Mouse (Mus musculus) megakaryocyte, embryonic 14.5 days (primary cell): ENCODE measurements around the gene C2. TPM values are rescaled to one million over a fixed set of nuclear protein-coding genes. Genes with fewer than 3 reads are reported as not detected.
"Not testable (repeated sequence)": the region's sequence is repeated elsewhere in the genome, so short reads cannot be mapped to it uniquely, and the experiment has no call there.

ENCODE experiments used
- H3K27me3 ChIP-seq: replicated peaks from 2 replicates; pipeline ENCODE3; 2012; ENCODE audit warnings: inconsistent platforms
- H3K36me3 ChIP-seq: replicated peaks from 2 replicates; pipeline ENCODE3; 2012; ENCODE audit warnings: low read length, inconsistent platforms, mixed read lengths
- H3K4me1 ChIP-seq: 2 replicates; pipeline ENCODE4 v1.6.1; 2012; ENCODE audit warnings: inconsistent platforms
- H3K4me3 ChIP-seq: replicated peaks from 2 replicates; pipeline ENCODE3; 2012; ENCODE audit warnings: moderate library complexity, mild to moderate bottlenecking, inconsistent platforms
- H3K9me3 ChIP-seq: 2 replicates; pipeline ENCODE4 v1.6.1; 2012; ENCODE audit warnings: inconsistent platforms
- FLI1 ChIP-seq: IDR thresholded peaks from 2 replicates; pipeline ENCODE4 v1.6.1; 2012; ENCODE audit warnings: low read length, inconsistent platforms, mixed read lengths
- GATA1 ChIP-seq: IDR thresholded peaks from 3 replicates; pipeline ENCODE4 v1.6.1; 2012; ENCODE audit warnings: mixed read lengths, low read length, inconsistent platforms, borderline replicate concordance
- polyA plus RNA-seq: library from polyadenylated mRNA; stranded (reverse); fragments of >175 nt; gene quantifications from 2 replicates; pipeline ENCODE4 v1.2.3, GENCODE M21; 2012; ENCODE audit warnings: low replicate concordance; ENCODE audit not compliant: insufficient read depth

C2 gene
- polyA plus RNA-seq, 1 experiment: 3.0 TPM

DNA sequence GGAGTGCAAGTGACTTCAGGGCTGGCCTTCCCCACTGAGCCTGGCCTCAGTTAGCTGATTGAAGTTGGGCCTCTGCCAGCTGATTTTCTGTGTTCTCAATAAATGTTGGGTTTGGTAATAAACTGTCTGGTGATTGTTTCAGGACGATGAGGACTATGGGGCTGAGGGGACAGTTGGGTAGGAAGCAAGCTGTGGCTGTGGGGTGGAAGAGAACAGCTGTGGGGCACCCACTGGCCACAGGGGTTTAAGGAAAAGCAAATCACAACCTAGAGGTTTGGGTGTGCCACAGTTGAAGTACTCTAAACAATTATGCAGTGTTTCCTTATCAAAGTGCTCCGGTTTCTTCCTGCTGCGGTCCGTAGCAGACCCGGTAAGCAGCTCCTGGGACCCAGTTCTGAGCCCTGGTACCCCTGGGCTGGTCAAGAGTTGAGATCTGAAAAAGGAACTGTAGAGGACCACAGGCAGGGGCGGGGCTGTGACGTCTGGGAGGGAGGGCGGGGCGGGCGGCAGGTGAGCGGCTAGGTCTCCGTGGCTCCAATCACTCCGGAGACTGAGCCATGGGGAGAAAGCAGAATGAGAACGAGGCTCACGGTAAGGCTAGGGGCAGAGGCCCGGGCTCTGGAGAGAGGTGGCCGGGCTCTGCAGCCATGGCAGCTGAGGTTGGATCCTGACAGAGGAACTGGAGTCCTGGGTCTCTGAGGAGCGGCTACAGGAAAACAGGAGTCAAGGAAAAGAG is 16.0 kb upstream of the C2 start, which contains the start of gene Slc44a4:
Slc44a4 (plus strand) TSS at position 537 of the 736 bp plus-strand sequence.
- Histone ChIP-seq H3K36me3 (peaks cover 54% of the 10 kb centered on the region), H3K4me3 (no peak within 1 kb of the TSS), H3K9me3 (no peaks in the 10 kb centered on the region), H3K4me1 (peaks cover 32% of the 10 kb centered on the region), H3K27me3 (peaks cover 12% of the 10 kb centered on the region)
- no peak for TF ChIP-seq GATA1
- TF ChIP-seq FLI1: no peak

DNA sequence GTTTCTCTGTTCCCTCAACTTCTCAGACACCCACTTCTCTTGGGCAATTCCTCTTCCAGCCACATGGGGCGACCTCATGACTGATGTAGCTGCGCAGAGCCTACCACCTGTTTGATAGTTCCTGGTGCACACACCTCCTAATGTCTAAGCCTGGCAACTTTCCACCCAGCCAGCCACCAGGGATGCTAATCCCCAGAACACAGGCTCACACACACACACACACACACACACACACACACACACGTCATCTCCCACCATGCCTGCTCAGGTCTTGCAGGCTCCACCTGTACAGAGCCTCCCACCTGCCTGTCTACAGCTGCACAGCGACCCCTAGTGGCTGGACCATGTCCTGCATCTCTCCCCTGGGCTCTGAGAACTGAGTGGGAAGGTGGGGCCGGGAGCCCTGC is 13.9 kb upstream of the C2 start:
- no peak for TF ChIP-seq FLI1
- TF ChIP-seq GATA1: no peak
- peaks cover 33% of the 10 kb centered on the region for H3K4me1 ChIP-seq
- H3K4me3 ChIP-seq: no peak overlapping the region
- H3K36me3 ChIP-seq: peaks cover 76% of the 10 kb centered on the region
- peaks cover 3% of the 10 kb centered on the region for H3K27me3 ChIP-seq
- no peaks in the 10 kb centered on the region for H3K9me3 ChIP-seq

DNA sequence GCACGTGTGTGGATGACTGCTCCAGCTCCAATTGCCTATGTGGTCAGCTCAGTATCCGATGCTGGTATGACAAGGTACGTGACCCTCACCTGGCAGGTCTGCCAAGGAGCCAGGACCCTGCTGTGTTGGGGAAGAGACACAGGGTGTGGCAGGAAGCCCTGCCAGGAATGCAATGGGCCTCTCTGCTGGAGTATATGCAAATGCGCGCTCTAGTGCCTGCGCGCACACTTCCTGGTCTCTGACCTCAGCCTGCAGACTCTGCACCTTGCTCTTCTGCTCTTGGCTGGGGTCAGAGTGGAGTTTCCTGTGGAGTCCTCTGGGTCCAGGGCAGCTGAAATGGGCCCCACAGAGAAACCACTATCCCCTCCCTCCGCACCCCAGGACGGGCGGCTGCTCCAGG is 12.9 kb upstream of the C2 start:
- TF ChIP-seq FLI1 (no peak), GATA1 (no peak)
- H3K4me3 ChIP-seq: peak overlapping the region; percentile 55
- H3K9me3 ChIP-seq: no peaks in the 10 kb centered on the region
- H3K27me3 ChIP-seq: no peaks in the 10 kb centered on the region
- peaks cover 41% of the 10 kb centered on the region for H3K4me1 ChIP-seq
- H3K36me3 ChIP-seq: peaks cover 85% of the 10 kb centered on the region

DNA sequence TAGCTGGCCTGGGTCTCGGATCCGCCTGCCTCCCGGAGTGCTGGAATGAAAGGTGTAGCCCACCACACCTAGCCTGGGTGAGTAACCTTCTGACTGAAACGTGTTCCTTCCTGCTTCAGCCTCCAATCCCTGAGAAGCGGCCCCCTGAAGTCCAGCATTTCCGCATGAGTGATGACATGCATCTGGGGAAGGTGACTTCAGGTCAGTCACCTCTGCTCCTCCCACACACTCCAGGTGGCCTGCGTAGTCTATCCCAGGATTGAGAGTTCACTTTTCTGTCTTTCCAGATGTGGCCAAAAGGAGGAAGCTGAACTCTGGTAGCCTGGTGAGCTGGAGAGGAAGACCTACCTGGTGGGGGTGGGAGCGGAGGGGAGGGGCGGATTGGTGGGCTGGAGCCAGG is 4.8 kb upstream of the C2 start:
- H3K36me3 ChIP-seq: peaks cover 65% of the 10 kb centered on the region
- peaks cover 64% of the 10 kb centered on the region for H3K4me1 ChIP-seq
- H3K27me3 ChIP-seq: no peaks in the 10 kb centered on the region
- TF ChIP-seq FLI1 (no peak), GATA1 (no peak)
- H3K9me3 ChIP-seq: no peaks in the 10 kb centered on the region
- no peak overlapping the region for H3K4me3 ChIP-seq

DNA sequence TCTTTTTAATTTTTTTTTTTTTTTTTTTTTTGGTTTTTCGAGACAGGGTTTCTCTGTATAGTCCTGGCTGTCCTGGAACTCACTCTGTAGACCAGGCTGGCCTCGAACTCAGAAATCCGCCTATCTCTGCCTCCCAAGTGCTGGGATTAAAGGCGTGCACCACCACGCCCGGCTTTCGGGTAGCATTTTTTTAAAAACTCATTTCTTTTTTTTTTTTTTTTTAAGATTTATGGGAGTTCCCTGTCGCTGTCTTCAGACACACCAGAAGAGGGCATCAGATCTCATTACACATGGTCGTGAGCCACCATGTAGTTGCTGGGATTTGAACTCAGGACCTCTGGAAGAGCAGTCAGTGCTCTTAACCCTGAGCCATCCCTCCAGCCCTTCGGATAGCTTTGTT is 3.9 kb upstream of the C2 start:
- peaks cover 55% of the 10 kb centered on the region for H3K36me3 ChIP-seq

DNA sequence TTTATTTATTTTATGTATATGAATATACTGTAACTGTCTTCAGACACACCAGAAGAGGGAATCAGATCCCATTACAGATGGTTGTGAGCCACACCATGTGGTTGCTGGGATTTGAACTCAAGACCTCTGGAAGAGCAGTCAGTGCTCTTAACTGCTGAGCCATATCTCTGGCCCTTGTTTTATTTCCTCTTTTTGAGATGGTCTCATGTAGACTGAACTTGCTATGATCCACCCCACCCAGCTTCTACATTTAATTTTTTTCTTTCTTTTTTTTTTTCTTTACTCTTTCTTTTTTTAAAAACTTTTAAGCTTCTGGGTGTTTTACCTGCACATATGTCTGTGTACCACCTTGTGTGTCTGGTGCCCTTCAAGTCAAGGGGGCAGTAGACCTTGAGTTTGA is 2.8 kb upstream of the C2 start:
- not testable (repeated sequence) for H3K4me3 ChIP-seq, H3K9me3 ChIP-seq, H3K27me3 ChIP-seq
- Histone ChIP-seq H3K36me3 (peaks cover 49% of the 10 kb centered on the region), H3K4me1 (peaks cover 70% of the 10 kb centered on the region)

More for the DNA sequence above, 3.9 kb upstream of the C2 start:
- H3K4me1 ChIP-seq: peaks cover 68% of the 10 kb centered on the region
- H3K4me3 ChIP-seq, H3K27me3 ChIP-seq, H3K9me3 ChIP-seq: not testable (repeated sequence)

DNA sequence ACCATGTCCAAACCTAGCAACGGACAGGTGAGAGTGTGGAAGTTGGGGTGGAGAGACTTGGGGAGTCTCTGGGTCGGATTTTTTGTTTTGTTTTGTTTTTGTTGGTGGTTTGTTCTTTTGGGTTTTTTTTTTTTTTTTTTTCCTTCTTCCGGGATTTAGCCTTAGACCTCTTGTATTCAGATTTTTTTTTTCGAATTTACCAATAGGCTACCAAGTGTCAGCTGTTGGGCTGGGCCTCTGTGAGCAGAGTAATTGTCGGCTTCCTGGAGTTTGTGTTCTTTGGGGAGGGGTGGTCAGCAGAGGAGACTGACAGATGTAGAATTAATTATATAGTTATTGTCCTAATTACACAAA is 1.8 kb upstream of the C2 start:
- peaks cover 44% of the 10 kb centered on the region for H3K36me3 ChIP-seq
- H3K4me1 ChIP-seq: peaks cover 70% of the 10 kb centered on the region

DNA sequence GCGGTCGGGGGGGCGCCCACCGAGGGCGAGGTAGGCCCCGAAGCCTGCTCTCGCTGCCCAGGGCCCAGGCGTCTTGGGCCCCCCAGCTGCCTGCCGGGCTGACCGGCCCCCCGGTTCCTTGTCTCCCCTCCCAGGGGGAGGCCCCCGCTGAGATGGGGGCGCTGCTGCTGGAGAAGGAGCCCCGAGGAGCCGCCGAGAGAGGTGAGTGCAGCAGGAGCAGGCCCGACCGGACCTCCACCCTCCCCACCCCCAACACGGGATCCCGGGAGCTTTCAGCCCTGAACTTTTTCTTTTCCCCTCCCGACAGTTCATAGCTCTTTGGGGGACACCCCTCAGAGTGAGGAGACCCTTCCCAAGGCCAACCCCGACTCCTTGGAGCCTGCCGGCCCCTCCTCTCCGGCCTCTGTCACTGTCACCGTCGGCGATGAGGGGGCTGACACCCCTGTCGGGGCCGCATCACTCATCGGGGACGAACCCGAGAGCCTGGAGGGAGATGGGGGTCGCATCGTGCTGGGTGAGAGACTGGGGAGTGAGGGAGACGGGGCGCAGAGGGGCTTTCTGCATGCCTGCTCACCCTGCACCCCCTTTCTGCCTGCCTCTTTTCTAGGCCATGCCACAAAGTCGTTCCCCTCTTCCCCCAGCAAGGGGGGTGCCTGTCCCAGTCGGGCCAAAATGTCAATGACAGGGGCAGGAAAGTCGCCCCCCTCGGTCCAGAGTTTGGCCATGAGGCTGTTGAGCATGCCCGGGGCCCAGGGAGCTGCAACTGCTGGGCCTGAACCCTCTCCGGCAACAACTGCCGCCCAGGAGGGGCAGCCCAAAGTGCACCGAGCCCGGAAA is 1.2 kb upstream of the C2 start:
- Histone ChIP-seq H3K4me1 (peaks cover 67% of the 10 kb centered on the region), H3K9me3 (no peaks in the 10 kb centered on the region), H3K36me3 (peaks cover 38% of the 10 kb centered on the region), H3K27me3 (no peaks in the 10 kb centered on the region), H3K4me3 (peak overlapping the region; percentile 99)
- TF ChIP-seq FLI1: no peak
- no peak for TF ChIP-seq GATA1

More for the DNA sequence above, 1.8 kb upstream of the C2 start:
- H3K9me3 ChIP-seq: no peaks in the 10 kb centered on the region
- H3K4me3 ChIP-seq: peak overlapping the region; percentile 99
- H3K27me3 ChIP-seq: no peaks in the 10 kb centered on the region
- TF ChIP-seq FLI1: no peak
- no peak for TF ChIP-seq GATA1

DNA sequence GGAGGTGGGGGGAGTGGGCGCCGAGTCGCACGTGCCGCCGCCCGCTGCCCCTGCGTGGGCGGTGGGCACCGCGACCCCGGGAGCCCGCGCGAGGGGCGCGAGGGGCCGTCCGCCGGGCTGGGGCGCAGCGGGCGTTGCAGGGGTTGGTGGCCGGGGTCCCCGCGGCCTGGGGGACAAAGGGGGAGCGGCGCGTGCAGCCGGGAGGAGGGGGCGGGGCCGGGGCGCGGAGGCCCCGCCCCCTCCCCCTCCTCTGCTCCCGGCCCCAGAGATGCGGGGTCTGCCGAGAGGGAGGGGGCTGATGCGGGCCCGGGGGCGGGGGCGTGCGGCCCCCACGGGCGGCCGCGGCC is 614 bp upstream of the C2 start:
- H3K9me3 ChIP-seq: no peaks in the 10 kb centered on the region
- peaks cover 65% of the 10 kb centered on the region for H3K4me1 ChIP-seq
- peaks cover 35% of the 10 kb centered on the region for H3K36me3 ChIP-seq
- no peaks in the 10 kb centered on the region for H3K27me3 ChIP-seq
- TF ChIP-seq FLI1 (no peak), GATA1 (no peak)
- H3K4me3 ChIP-seq: peak overlapping the region; percentile 99

DNA sequence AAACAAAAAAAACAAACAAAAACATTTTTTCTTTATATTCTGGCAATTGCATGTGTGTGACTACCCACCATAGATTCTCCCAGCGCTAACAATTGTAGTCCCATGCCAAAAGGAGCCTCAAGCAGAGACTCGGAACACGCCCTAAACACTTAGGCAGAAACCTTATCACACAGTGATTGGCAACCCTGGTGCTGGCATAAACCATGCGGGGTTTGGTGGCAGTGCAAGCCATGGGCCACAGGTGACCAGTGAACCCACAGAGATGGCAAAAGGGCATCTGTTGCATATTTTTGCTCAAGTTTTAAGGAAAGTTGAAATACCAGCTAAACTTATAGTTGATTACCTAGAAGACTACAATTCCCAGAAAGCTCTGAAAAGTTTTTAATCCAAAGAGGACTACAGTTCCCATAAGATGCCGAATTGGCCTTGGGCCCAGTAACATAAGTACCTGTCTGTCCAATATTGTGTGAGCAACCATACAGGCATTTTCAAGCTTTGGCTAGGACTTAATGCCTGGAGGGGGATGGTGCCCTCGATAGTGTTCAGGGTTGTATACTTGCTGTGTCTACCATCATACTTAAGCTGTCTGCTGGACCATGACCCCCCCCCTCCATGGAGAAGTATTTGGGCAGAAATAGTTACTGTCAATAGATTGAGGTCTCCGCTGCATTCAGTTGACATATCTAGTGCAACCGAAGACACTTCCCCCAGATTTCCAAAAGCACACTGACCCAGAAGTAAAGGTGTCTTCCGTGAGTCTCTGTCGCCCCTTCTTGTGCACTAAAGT is 499 bp downstream of the C2 start:
- no peaks in the 10 kb centered on the region for H3K9me3 ChIP-seq
- peaks cover 24% of the 10 kb centered on the region for H3K36me3 ChIP-seq
- TF ChIP-seq FLI1 (no peak), GATA1 (no peak)
- peak overlapping the region; percentile 99 for H3K4me3 ChIP-seq
- peaks cover 64% of the 10 kb centered on the region for H3K4me1 ChIP-seq
- no peaks in the 10 kb centered on the region for H3K27me3 ChIP-seq
